Mouse (Mus musculus) CH12.LX (cell line): ENCODE data around the gene Srd5a1.

Source experiments
- CTCF ChIP-seq, 2 experiments: IDR thresholded peaks in 1 of 2; conservative IDR thresholded peaks in 1 of 2; 2 replicates each; pipeline ENCODE4 v1.5.1; 2011 to 2012; ENCODE audit warnings: low read depth in 2 of 2, low read length in 2 of 2, improper control_type of control experiment in 1 of 2, inconsistent platforms in 1 of 2, mild to moderate bottlenecking in 1 of 2, moderate library complexity in 1 of 2
- EP300 ChIP-seq: IDR thresholded peaks from 2 replicates; pipeline ENCODE4 v1.6.1; 2011; ENCODE audit warnings: low read length, improper control_type of control experiment
- MEF2A ChIP-seq: IDR thresholded peaks from 2 replicates; pipeline ENCODE4 v1.6.1; 2014; ENCODE audit warnings: low read depth, mild to moderate bottlenecking, inconsistent platforms, low read length, improper control_type of control experiment, borderline replicate concordance
- TCF12 ChIP-seq: IDR thresholded peaks from 2 replicates; pipeline ENCODE4 v1.6.1; 2014; ENCODE audit warnings: low read depth, mild to moderate bottlenecking, inconsistent platforms, low read length, improper control_type of control experiment

- TF ChIP-seq EP300 (no peak), CTCF (conservative IDR thresholded peaks at IDR 0.05 in 1 of 2, IDR thresholded peaks at IDR 0.05 in 1 of 2; ENCODE audit: low read depth in 2 of 2, low read length in 2 of 2) (no peak), TCF12 (no peak), MEF2A (no peak)
Measured at GRCm38 (mm10) chr13:69646481-69646880, 35.2 kb upstream of the Srd5a1 start.
